Mouse (Mus musculus) gastrocnemius, postnatal 10 days (tissue): ENCODE measurements around the gene Nr2e1. TPM values are rescaled to one million over a fixed set of nuclear protein-coding genes. Genes with fewer than 3 reads are reported as not detected.

Source experiments
- DNase-seq: peaks from one replicate; pipeline ENCODE4 v3.0.0; 2021; ENCODE audit warnings: mixed read lengths
- long read RNA-seq, 2 experiments: library from polyadenylated mRNA; stranded (forward); transcript quantifications; one replicate each; pipeline ENCODE4 v2.0.0; 2021
- total RNA-seq, 2 experiments: library from RNA; stranded (reverse); gene quantifications; 2 replicates each; pipeline ENCODE4 v1.2.3; 2021

The Nr2e1 gene
- total RNA-seq = not detected
- long read RNA-seq, experiment 1 = 0 reads
- long read RNA-seq, experiment 2 = 0 reads

DNA sequence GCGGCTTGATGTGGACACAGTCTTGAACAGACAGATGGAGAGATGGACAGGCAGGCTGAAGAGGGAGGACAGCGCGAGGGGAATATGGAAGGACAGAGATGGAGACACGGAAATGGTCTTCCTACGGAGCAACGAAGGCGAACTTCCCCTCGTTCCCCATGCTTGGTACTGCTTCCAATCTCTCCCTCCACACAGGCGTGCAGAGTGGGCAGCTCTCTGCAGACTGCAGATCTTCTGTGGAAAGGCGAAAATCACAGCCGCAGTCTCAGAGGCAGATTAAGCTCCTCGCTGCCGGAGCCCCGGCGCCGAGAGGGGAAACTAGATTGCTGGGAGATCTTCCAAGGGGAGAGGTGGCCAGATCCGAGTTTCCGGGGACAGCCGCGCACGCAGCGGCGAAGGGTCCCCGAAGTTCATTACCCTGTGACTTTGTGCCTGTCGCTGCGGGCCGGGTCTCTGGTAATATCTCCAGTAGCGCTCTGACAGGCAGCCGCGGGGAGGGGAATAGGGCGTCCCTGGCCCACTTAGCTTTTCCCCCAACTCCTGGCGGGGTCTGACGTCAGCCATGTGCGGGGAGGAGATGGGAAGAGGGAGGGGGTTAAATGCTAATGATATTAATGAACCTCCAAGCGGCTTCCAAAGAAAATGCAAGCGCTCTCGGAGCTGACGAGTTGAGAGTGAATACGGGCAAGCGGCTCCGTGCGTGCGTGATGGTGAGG is at the start of gene Nr2e1, which contains the start of gene Ostm1:
Gene Nr2e1 (minus strand): TSS at position 476 of the 716 bp plus-strand sequence.
Gene Ostm1 (plus strand): TSS at position 666 of the 716 bp plus-strand sequence.
- DNase-seq = no peak

DNA sequence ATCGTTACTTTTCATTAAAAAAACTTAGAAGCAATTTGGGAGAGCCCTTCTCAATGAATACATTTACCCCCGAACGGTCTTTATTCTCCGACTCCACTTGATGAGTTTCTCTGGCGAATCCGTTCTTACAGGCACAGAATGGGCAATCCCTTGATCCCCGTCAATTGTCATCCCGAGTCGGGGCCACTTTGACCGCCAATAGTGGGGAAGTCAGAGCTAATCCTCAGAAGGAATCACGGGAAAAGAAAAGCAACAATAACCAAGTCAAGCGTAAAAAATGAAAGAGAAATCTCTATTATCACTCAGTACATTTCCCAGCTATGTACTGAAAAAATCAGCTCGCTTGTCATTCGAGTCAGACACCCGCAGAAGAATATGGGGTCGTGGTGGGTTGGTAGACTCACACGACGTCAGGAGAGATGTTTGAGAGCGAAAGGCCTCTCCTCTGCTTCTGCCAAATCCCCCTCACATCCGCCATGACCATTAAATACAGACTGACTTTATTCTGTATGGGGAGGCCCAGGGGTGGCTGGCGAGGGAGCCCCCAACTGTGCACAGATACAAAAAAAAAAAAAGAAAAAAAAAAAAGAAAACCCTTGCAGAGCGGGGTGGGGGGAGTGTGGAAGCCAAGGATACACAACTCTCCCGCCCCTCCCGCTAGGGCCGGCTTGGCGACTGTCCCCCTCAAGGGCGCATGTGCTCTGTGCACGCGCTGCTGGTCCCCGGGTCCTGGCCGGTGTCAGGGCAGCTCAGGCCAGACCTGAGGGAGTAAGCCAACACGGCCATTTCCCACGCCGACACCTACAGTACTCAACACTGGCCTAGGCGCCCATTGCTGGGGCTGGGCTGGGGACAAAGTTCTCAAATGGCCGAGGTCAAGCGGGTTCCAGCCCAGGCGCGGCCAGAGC is 49.3 kb upstream of the Nr2e1 start:
- DNase-seq = no peak

DNA sequence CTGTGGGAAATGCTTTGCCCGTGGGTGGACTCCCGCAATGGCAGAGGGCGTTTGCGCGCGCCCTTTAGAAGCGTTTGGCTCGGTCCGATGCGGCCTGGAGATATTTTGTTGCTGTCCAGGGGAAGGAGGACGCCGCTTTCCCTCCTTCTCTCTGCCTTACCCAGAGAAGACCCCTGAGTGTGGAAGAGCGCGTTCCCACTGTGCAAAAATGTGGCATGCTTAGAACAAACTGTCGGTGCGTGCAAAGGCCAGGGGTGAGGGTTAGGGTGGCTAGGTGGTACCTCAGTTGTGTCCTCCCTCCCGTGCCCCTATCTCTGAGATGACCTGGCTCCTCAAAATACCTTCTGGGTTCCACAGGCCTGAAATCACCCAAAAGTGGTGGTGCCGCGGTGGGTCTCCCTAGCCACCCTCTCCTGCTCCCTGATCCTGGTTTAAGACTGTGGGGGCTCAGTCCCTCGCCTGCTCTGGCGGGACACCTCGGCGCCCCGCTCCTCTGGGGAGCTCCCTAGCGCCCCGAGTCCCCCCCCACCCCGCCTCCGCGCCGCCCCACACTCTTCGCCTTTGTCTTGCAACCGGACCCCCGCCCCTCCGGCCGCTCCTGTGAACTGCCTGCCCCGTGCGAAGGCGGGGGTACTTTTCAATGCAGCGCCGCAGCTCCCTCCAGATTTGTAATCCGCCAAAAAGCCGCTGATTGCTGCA is 48.5 kb upstream of the Nr2e1 start:
- DNase-seq = no peak

DNA sequence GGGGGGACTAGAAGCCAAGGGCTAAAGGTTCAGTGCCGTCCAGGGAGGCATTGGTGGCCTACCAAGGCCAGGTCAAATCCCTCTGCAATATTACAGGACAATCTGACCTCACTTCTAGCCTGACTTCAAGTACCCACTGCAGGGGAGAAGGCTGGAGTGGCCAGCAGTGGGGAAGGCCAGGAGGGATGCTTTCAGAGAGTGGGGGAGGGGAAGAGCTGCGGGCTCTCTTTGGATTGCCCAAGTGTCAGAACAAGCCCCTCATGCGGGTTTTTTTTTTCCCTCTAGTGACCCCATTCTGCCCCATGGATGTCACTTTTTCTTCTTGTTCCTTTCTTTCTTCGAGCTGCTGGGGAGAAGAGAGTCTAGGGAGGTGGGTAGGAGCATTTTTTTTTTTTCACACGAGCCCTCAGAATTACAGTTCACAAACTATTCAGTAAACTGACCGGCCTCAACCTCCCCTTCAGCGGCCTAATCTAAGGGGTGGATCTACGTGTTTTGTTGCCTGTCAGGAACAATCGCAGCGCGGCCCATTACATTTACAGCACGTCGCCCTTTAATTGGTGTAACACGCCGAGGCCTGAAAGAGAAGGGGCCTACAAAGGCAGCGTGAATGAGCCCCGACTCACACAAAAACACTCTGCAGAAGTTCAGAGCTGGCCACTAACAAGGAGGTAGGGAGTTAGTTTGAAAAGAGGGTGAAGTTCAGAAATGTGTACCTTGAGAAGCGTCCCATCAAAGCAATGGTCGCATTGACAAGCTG is 47.3 kb upstream of the Nr2e1 start:
- DNase-seq = no peak

DNA sequence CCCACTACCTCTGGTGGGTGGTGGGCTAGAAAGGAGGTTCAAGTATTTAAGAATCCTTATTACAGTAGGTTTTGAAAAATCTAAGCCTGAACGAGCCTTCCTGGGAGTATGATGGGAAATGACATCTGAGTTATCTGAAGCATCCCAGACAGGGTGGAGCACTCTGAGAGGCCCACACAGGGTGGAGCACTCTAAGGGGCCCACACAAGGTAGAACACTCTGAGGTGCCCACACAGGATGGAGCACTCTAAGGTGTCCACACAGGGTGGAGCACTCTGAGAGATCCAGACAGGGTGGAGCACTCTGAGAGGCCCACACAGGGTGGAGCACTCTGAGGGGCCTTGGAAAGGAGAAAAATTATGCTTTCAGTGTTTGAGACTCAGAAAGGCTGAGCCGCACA is 42.5 kb upstream of the Nr2e1 start:
- no peak for DNase-seq

DNA sequence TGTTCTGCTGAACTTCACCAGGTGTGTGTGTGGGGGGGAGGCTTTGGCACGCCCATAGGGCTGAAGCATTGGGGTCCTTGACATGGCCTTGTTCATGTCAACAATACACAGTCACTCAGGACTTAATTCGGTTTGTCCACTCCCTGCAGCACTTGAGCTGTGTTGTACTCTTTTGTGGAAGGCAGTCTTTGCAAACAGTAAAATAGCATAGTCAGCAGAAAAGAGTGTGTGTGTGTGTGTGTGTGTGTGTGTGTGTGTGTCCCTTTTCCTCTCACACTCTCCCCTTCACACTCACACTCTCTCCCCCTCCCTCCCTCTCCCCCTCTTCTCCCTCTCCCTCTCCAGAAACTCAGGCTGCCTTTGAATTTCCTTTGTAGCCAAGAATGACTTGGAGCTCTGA is 34.9 kb upstream of the Nr2e1 start:
- no peak for DNase-seq

DNA sequence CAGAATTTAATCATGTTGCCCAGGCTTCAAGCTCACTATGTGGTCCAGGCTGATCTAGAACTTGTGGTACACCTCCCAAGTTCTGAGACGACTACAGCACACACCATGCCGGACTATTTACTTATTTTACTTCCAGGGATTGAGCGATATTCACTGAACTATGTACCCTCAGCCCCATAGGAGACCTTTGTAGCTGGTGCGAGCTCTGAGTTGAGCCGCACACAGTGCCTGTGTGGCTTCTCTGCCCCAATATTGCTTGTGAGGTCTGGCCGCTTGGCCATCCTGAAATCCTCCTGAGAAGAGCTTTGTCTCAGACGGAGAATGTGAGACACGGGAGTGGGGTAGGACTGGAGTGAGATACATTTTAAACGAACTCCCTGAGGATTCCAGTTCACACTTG is 31.3 kb upstream of the Nr2e1 start:
- DNase-seq = no peak

DNA sequence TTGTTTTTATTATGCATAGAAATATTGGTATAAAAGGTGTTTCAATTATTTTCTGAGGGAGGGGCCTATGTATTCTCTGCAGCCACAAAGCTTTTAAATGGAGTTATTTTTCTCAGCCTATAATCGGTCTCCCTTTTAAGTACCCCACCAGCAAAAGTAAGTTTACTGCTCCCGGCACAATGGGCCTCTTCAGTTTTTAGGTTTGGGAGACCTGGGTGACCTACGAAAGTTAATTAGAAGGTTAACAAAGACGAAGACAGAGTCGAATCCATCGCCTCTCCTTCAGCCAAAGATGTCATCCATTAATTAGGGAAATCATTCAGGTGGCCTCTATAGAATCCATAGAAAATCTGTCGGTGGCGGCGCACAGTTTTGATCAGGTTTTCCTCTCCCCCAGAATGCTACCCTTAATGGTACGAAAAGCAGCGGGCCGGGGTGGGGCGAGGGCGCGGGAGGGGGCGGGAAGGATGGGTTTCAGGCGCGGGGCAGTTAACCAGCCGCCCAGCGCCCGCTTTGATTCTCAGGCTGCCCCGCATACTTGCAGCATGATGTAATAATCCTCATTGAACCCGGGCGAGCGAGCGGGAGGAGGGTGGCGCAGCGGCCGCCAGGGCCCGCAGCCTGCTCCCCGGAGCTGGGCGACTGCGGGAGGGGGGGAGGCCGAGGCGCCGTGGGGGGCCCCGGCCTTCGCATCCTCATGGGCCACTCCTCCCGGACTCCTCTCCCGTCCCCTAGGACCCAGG is 30.4 kb upstream of the Nr2e1 start:
- DNase-seq = no peak

DNA sequence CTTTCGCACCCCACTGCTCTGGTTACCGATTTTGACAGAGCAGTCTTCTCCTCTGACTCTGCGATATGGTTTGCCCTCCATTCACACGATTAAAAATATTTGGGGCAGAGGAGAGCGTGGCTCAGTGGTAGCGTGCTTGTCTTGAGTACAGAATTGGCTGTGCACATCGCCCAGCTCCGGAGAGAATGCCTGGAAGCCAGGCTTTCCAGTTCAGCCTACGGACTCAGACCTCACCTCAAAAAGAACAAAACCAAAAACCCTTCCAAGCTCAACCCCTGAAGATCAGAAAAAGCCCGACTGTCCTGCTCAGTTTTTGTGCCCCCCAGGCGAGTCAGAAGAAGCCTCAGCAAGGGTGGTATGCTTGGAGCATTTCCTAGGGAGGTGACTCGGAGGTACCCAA is 29.6 kb upstream of the Nr2e1 start:
- DNase-seq = no peak

DNA sequence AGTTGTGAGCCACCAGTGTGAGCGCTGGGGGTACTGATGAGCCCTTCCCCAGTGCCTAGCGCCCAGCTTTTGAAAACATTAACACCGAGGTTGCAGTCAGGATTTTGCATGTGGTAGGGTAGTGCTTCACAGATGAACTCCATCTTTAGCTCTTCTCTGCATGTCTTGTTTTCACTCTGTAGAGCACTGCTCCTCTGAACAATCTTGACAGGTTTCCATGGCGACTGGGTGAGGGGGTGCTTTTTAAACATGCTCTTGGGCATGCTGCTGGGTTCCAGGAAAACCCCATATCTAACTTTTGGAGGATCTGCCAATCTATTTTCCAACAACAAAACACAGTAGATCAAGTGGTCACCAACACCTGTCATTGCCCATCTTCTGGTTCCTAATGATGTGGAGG is 23.3 kb upstream of the Nr2e1 start:
- no peak for DNase-seq

DNA sequence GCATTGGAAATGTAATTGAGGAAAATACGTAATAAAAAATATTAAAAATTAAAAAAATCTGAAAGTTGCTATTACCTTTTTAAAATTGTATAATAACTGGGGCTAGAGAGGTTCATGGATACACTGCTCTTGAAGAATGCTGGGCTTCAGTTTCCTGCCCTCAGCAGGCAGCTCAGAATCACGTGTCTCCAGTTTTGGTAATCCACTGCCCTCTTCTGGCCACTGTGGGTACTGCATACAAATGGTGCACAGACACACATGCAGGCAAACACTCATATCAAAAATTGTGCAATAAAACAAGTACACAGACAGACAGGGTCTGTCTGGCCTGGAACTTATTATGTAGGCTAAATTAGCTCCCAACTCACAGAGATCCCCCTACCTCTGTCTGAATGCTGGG is 21.4 kb upstream of the Nr2e1 start:
- DNase-seq = no peak

DNA sequence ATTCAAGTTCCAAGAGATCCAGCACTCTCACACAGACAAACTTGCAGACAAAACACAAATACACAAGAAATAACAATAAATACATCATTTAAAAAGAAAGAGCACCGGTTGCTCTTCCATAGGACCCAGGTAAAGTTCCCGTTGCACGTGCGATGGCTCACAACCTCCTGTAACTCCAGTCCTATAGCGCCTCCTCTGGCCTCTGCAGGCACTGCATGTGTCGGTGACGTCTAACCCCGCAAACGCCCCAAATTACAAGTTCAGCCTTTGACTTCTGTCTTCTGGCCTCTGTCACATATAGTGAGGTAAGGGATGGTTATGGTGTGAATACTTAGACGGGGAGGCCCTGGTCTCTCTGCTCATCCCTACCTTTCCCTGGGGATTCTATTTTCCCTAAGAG is 18.1 kb upstream of the Nr2e1 start:
- no peak for DNase-seq

DNA sequence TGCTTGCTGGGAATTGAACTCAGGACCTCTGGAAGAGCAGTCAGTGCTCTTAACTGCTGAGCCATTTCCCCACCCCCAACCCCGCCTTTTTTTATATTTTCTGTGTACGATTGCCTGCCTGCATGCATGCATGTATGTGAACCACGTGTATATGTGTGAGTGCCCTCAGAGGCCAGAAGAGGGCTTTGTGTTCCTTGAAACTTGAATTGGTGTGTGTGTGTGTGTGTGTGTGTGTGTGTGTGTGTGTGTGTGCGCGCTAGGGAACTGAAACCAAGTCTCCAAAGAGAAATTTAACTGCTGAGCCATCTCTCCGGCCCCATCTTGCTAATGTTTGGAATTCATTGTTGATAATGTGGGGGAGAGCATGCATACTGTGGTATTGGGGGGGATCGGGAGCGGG is 15.2 kb upstream of the Nr2e1 start:
- no peak for DNase-seq

DNA sequence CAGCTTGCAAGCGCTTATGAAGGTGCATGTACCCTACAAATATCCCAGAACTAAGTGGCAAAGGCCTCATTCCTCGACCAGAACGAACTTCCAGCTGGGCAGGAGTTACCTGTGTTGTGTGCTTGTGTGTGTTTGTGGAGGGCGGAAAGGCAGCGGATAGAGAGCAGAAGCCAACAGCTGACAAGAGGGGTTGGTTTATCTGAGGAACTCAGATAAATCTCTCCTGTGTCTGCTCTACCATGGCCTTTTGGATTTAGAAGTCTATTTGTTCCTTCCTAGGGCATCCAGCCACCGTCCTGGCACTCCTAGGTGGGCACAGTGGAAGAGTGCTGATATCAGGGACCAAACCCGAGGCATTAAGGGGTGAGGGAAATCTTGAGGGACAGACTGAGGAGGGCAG is 9.8 kb upstream of the Nr2e1 start:
- no peak for DNase-seq

DNA sequence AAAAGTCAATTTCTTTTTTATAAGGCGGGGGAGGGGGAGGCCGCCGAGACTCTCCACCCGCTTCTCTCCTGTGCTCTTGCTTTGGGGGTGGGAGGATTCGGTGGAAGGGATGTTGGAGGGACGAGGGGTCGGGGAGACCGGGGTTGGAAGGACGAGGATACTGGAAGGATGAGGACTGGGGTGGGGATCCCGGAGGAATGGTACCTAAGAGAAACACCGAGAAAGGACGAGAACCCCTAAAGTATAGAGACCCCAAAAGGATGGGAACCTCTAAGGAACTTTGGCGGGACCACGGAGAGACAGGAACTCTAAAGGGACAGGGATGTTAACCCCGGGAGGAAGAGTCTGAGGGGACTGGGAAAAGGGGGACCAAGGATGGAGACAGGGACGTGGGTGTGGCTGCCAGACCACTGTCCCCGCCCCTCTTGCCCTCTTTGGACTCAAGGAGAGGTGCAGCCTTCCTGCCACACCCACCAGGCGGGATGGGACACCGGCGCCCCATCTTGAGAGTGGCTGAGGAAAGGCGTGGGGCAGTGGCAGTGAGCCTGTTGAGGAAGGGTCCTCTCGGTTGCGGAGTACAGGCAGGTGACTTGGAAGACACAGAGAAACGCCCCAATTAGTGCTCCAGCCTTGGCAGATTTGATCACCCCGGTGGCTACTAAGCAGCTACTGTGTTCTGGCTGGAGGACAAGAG is 8.7 kb upstream of the Nr2e1 start:
- no peak for DNase-seq

DNA sequence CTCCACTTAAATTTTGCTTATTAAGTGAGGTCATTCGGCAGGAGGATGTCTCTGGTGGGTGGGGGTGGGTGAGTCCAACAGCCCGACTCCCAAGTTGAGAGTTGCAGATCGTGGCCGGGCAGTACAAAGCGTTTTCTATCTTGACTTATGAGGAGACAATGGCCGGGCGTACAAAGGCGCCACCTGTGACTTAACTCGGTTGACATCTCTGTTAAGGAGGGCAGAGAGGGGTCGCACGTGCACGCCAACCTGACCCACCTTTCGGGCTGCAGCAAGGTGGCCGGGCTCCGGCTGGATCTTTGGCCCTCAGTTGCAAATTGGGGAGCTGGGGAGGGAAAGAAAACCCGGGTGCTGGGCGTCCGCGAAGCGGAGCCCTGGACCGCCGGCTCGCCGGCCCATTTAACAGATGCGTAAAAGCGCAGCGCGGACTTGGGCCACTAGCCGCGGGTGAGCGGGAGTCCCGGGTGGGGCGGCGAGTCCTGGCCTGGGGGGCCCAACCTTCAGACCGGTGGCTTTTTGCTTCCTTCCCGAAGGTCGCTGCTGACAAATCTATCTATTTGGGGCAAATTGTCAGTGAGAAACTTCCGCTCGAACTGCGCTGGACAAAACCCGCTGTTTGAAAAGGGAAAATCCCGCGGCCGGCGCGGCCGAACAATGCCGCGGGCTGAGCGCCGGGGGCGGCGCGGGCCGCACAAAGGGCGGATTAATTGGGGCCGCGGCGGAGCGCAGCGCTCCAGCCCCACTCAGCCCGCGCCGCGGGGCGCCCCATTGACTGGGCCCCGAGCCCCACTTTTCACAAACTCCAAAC is 8.0 kb upstream of the Nr2e1 start:
- no peak for DNase-seq

DNA sequence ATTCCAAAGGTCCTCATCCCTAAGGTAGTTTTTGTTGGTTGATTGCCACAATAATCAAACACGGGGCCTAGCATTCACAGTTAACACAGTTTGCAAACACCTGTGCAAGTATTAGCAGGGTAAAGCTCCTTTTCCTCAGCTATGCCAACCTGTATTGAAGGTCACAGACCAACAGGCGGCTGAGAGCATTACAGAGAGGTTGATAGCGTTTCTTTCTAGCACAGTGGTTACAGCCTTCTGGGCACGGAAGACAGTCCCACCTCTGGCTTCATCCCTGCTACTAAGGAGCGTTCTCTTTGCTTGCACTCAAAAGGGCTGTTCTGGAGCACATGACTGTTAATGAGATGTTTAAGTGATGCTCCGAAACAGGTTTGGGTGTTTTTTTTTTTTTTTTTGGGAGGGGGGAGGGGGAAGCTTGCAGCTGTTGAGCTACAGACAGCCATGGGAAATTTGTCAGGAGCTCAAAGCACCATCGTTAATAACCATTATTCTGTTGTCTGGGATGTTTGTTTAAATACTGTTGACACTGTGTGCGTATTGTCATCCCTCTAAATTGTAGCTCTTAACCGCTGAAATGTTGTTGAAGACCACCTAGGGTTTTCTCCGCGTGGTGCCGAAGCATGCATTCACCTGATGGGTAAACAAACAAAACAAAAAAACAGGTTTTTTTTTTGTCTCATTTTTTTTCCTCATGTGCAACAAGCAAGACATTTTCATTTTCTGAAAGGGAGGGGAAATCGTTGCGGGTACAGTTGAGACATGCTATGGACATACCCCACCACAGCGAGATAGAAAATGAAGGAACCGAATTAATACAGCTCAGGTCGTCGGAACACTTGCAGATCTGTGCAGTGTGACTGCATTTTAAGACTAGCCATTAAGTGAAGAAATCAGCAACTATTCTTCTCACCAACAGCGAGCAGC is 7.1 kb upstream of the Nr2e1 start:
- DNase-seq = no peak

DNA sequence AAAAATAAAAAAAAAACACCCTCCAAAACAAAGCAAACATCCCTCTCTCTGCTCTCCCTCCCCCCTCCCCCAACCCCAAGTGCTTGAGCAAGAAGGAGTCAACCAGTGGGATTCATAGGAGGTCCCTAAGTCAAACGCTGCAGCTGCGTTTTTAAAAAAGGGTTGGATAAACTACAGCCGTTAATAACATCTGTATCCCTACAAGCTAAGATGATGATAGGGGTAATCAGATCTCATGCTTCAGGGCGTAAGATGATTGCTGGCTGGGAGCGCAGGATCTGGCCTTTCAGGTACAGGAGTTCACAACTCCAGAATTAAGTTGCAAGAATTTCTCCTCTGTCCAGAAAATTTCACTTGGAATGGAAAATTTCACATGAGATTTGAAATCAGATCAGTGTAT is 6.1 kb upstream of the Nr2e1 start:
- DNase-seq = no peak
